Mouse (Mus musculus) limb, embryonic 11.5 days (tissue): ENCODE results near the gene Thsd7a. TPM values are rescaled to one million over a fixed set of nuclear protein-coding genes. Genes with fewer than 3 reads are reported as not detected.

ENCODE experiments used
- ATAC-seq: fragments of 200-750 bp; cut with Nextera tagmentation; 2 replicates; pipeline ENCODE4 v1.8.0; 2017; ENCODE audit warnings: low read depth; ENCODE audit not compliant: insufficient number of reproducible peaks, low FRiP score, low TSS enrichment
- DNase-seq: peaks from one replicate; pipeline ENCODE4 v3.0.0-alpha.2; 2015; ENCODE audit warnings: low spot score
- H3K27ac ChIP-seq: fragments of 300-500 bp; sonication (generic); replicated peaks from 2 replicates; pipeline ENCODE4 v1.5.1; 2014; ENCODE audit warnings: low read depth, mild to moderate bottlenecking, low read length
- H3K27me3 ChIP-seq: fragments of 300-500 bp; sonication (generic); 2 replicates; pipeline ENCODE4 v1.6.1; 2014; ENCODE audit warnings: mild to moderate bottlenecking, low read length, mixed read lengths; ENCODE audit not compliant: control insufficient read depth, insufficient read depth
- H3K36me3 ChIP-seq: fragments of 300-500 bp; sonication (generic); 2 replicates; pipeline ENCODE4 v1.6.1; 2014; ENCODE audit warnings: mild to moderate bottlenecking, low read length, moderate library complexity, mixed read lengths; ENCODE audit not compliant: control insufficient read depth, insufficient read depth
- H3K4me1 ChIP-seq: fragments of 300-500 bp; sonication (generic); 2 replicates; pipeline ENCODE4 v1.6.1; 2014; ENCODE audit warnings: low read length, mixed read lengths; ENCODE audit not compliant: control insufficient read depth, insufficient read depth
- H3K4me2 ChIP-seq: fragments of 300-500 bp; sonication (generic); 2 replicates; pipeline ENCODE4 v1.6.1; 2014; ENCODE audit warnings: low read depth, mild to moderate bottlenecking, moderate library complexity; ENCODE audit not compliant: severe bottlenecking
- H3K4me3 ChIP-seq: fragments of 300-500 bp; sonication (generic); 2 replicates; pipeline ENCODE4 v1.5.1; 2014; ENCODE audit warnings: low read depth, low read length
- H3K9ac ChIP-seq: fragments of 300-500 bp; sonication (generic); 2 replicates; pipeline ENCODE4 v1.6.1; 2014; ENCODE audit warnings: mild to moderate bottlenecking, low read length
- H3K9me3 ChIP-seq: fragments of 300-500 bp; sonication (generic); 2 replicates; pipeline ENCODE4 v1.6.1; 2016; ENCODE audit warnings: low read length; ENCODE audit not compliant: control insufficient read depth
- WGBS: fragments of 180-500 bp; shearing (Covaris S2); extraction: QIAGEN DNeasy Blood & Tissue Kit; methylation state at CpG from one replicate; pipeline ENCODE4 v1.1.7; 2014; 5-methylcytosine and 5-hydroxymethylcytosine counted together
- polyA plus RNA-seq: library from polyadenylated mRNA; unstranded; fragments of >200 nt; fragmentation: Nextera tagmentation; extraction: Ambion mirVana; gene quantifications from 2 replicates; pipeline ENCODE4 v1.2.1, GENCODE M21; 2014

Gene Thsd7a
- polyA plus RNA-seq, 1 experiment from 2014 or later: 1.5 TPM

- Histone ChIP-seq H3K4me1 (no peaks in the 10 kb centered on the region), H3K27ac (no peak overlapping the region), H3K9ac (no peak overlapping the region), H3K36me3 (no peaks in the 10 kb centered on the region), H3K4me2 (no peak overlapping the region), H3K27me3 (no peaks in the 10 kb centered on the region), H3K4me3 (no peak overlapping the region), H3K9me3 (no peaks in the 10 kb centered on the region)
- WGBS: 67% methylated on average over 2 of the region's 2 CpGs
- ATAC-seq (no peak), DNase-seq (no peak)
These were observed 146.3 kb downstream of the Thsd7a start for GRCm38 (mm10) chr6:12602927-12603326.

GRCm38 (mm10) chr6:12602161-12602560 is 147.0 kb downstream of the Thsd7a start:
- no peaks in the 10 kb centered on the region for H3K9me3 ChIP-seq
- no peak overlapping the region for H3K27ac ChIP-seq
- H3K4me2 ChIP-seq: no peak overlapping the region
- H3K4me1 ChIP-seq: no peaks in the 10 kb centered on the region
- WGBS: 80% methylated on average over 4 of the region's 4 CpGs
- no peaks in the 10 kb centered on the region for H3K27me3 ChIP-seq
- ATAC-seq (no peak), DNase-seq (no peak)
- H3K4me3 ChIP-seq: no peak overlapping the region
- no peak overlapping the region for H3K9ac ChIP-seq
- no peaks in the 10 kb centered on the region for H3K36me3 ChIP-seq

- Histone ChIP-seq H3K4me1 (no peaks in the 10 kb centered on the region), H3K4me3 (no peak overlapping the region), H3K9ac (no peak overlapping the region), H3K27ac (no peak overlapping the region), H3K9me3 (no peaks in the 10 kb centered on the region), H3K4me2 (no peak overlapping the region), H3K27me3 (no peaks in the 10 kb centered on the region), H3K36me3 (no peaks in the 10 kb centered on the region)
- no peak for ATAC-seq
- no peak for DNase-seq
- 85% methylated on average over 4 of the region's 4 CpGs for whole genome bisulfite sequencing
These were observed 164.8 kb downstream of the Thsd7a start for GRCm38 (mm10) chr6:12584456-12584855.

- no peak overlapping the region for H3K9ac ChIP-seq
- H3K9me3 ChIP-seq: no peaks in the 10 kb centered on the region
- H3K27ac ChIP-seq: no peak overlapping the region
- no peaks in the 10 kb centered on the region for H3K4me1 ChIP-seq
- no peak overlapping the region for H3K4me2 ChIP-seq
- no peaks in the 10 kb centered on the region for H3K36me3 ChIP-seq
- DNase-seq (no peak), ATAC-seq (no peak)
- WGBS: 45% methylated on average over 3 of the region's 3 CpGs
- no peak overlapping the region for H3K4me3 ChIP-seq
- H3K27me3 ChIP-seq: no peaks in the 10 kb centered on the region
These were observed 168.1 kb downstream of the Thsd7a start for GRCm38 (mm10) chr6:12581143-12581542.

- DNase-seq (no peak), ATAC-seq (no peak)
- no peaks in the 10 kb centered on the region for H3K36me3 ChIP-seq
- no peaks in the 10 kb centered on the region for H3K4me1 ChIP-seq
- 71% methylated on average over 6 of the region's 6 CpGs for whole genome bisulfite sequencing
- no peak overlapping the region for H3K4me2 ChIP-seq
- no peaks in the 10 kb centered on the region for H3K9me3 ChIP-seq
- H3K27me3 ChIP-seq: no peaks in the 10 kb centered on the region
- H3K9ac ChIP-seq: no peak overlapping the region
- H3K4me3 ChIP-seq: no peak overlapping the region
- no peak overlapping the region for H3K27ac ChIP-seq
These were observed 173.5 kb downstream of the Thsd7a start for GRCm38 (mm10) chr6:12575619-12576216.

GRCm38 (mm10) chr6:12572202-12572601 is 177.0 kb downstream of the Thsd7a start:
- Histone ChIP-seq H3K4me2 (no peak overlapping the region), H3K27ac (no peak overlapping the region), H3K27me3 (no peaks in the 10 kb centered on the region), H3K4me3 (no peak overlapping the region), H3K9ac (no peak overlapping the region), H3K9me3 (no peaks in the 10 kb centered on the region), H3K4me1 (no peaks in the 10 kb centered on the region), H3K36me3 (no peaks in the 10 kb centered on the region)
- no peak for DNase-seq
- 82% methylated on average over 5 of the region's 5 CpGs for WGBS
- ATAC-seq: no peak

GRCm38 (mm10) chr6:12565136-12565535 is 184.1 kb downstream of the Thsd7a start:
- WGBS: 79% methylated on average over 4 of the region's 4 CpGs
- H3K36me3 ChIP-seq: no peaks in the 10 kb centered on the region

GRCm38 (mm10) chr6:12562336-12562735 is 186.9 kb downstream of the Thsd7a start:
- Histone ChIP-seq H3K4me1 (no peaks in the 10 kb centered on the region), H3K4me2 (no peak overlapping the region), H3K27me3 (no peaks in the 10 kb centered on the region), H3K27ac (no peak overlapping the region), H3K9ac (no peak overlapping the region), H3K9me3 (no peaks in the 10 kb centered on the region), H3K36me3 (no peaks in the 10 kb centered on the region), H3K4me3 (no peak overlapping the region)
- no peak for DNase-seq
- ATAC-seq: no peak
- 87% methylated on average over 3 of the region's 3 CpGs for WGBS

More at GRCm38 (mm10) chr6:12565136-12565535, 184.1 kb downstream of the Thsd7a start:
- Histone ChIP-seq H3K4me2 (no peak overlapping the region), H3K4me3 (no peak overlapping the region), H3K27ac (no peak overlapping the region), H3K27me3 (no peaks in the 10 kb centered on the region), H3K9ac (no peak overlapping the region), H3K4me1 (no peaks in the 10 kb centered on the region), H3K9me3 (no peaks in the 10 kb centered on the region)
- ATAC-seq (no peak), DNase-seq (no peak)

- H3K9me3 ChIP-seq: no peaks in the 10 kb centered on the region
- H3K4me3 ChIP-seq: no peak overlapping the region
- no peaks in the 10 kb centered on the region for H3K36me3 ChIP-seq
- H3K9ac ChIP-seq: no peak overlapping the region
- no peak for DNase-seq
- H3K4me2 ChIP-seq: no peak overlapping the region
- H3K27ac ChIP-seq: no peak overlapping the region
- no peak for ATAC-seq
- H3K27me3 ChIP-seq: no peaks in the 10 kb centered on the region
- 93% methylated on average over 2 of the region's 2 CpGs for WGBS
- H3K4me1 ChIP-seq: no peaks in the 10 kb centered on the region
These were observed 188.7 kb downstream of the Thsd7a start for GRCm38 (mm10) chr6:12560500-12560899.
